Mouse (Mus musculus) liver, postnatal 0 days (tissue): ENCODE measurements around the gene Actn4.

Experiments used
- CTCF ChIP-seq: sonication (generic); IDR thresholded peaks from 2 replicates; pipeline ENCODE4 v1.5.1; 2016; ENCODE audit warnings: antibody characterized with exemption, low read depth
- EP300 ChIP-seq: IDR thresholded peaks from 2 replicates; pipeline ENCODE4 v1.6.1; 2016; ENCODE audit warnings: antibody characterized with exemption, low read depth, mild to moderate bottlenecking

GRCm38 (mm10) chr7:28929381-28929780, 32.8 kb downstream of the Actn4 start:
- TF ChIP-seq CTCF (no peak), EP300 (no peak)
